13 mouse cellular contexts compared by ENCODE assay signal in the genomic region with DNA sequence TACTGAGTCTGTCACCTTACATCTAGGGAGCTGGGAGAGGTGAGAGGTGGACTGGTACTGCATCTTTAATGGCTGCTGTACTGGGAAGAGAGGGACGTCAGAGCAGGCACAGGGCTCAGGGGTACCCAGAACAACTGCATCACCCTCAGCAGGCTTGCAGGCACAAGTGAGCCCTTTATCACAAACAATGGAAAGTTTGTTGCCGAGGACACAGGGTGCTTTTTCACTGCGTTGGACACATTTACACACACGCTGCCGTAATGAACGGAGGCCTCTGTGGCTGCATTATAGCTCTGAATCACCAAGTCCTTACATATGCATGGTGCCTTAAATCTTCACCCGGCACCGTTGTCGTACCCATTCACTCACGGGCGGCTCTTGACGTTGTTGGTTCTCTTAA.
DNase-seq lines count a peak whose midpoint lies in the region; ATAC-seq and TF ChIP-seq lines count a peak whose summit lies in the region.
"Had no signal": no experiment of that assay in that cellular context is flagged by ENCODE, and none has a peak within 500 bp of the region (broad histone marks: within the 10 kb centered on the region; RNA-seq: fewer than 3 reads in every experiment).

No protein-coding gene starts in this region.

- H3K9ac ChIP-seq in hindbrain, postnatal 0 days (replicated peaks; ENCODE audit: low read length): no peak overlapping the region
- H3K9ac ChIP-seq: limb, embryonic 12.5 days; liver, embryonic 15.5 days had no signal

- no peak overlapping the region for H3K4me3 ChIP-seq in hindbrain, postnatal 0 days (ENCODE audit: low read length)
- no peak overlapping the region for H3K4me3 ChIP-seq in hindbrain, embryonic 10.5 days
- H3K4me3 ChIP-seq: gastrocnemius, adult 2 months; limb, embryonic 12.5 days; liver, embryonic 15.5 days had no signal

- 0 out of 2 replicates have a peak, but pooled peaks have one; percentile 29 for ATAC-seq in hindbrain, postnatal 0 days
- ATAC-seq: activated CD4-positive, CD25-positive, alpha-beta regulatory T cell, adult 4 months; midbrain, embryonic 16.5 days had no signal

- no peak overlapping the region for H3K27ac ChIP-seq in hindbrain, postnatal 0 days
- no peak overlapping the region for H3K27ac ChIP-seq in hindbrain, embryonic 10.5 days
- H3K27ac ChIP-seq: gastrocnemius, adult 2 months; limb, embryonic 12.5 days; liver, embryonic 15.5 days had no signal

- no peaks in the 10 kb centered on the region for H3K27me3 ChIP-seq in hindbrain, postnatal 0 days (ENCODE audit: insufficient read depth, low read length)
- no peaks in the 10 kb centered on the region for H3K27me3 ChIP-seq in hindbrain, embryonic 10.5 days (ENCODE audit: insufficient read depth, poor library complexity, severe bottlenecking)
- H3K27me3 ChIP-seq: limb, embryonic 12.5 days; liver, embryonic 15.5 days had no signal

- H3K4me2 ChIP-seq in hindbrain, postnatal 0 days (ENCODE audit: low read depth, low read length): no peak overlapping the region
- H3K4me2 ChIP-seq: limb, embryonic 12.5 days; liver, embryonic 15.5 days had no signal

- H3K9me3 ChIP-seq in hindbrain, postnatal 0 days (ENCODE audit: low read length): no peaks in the 10 kb centered on the region
- H3K9me3 ChIP-seq in hindbrain, embryonic 10.5 days: no peaks in the 10 kb centered on the region
- H3K9me3 ChIP-seq: limb, embryonic 12.5 days had no signal

- no peak for TF ChIP-seq CTCF in hindbrain, postnatal 0 days (IDR thresholded peaks at IDR 0.05; ENCODE audit: low read depth)

- H3K4me1 ChIP-seq in hindbrain, postnatal 0 days (ENCODE audit: insufficient read depth, low read length): no peaks in the 10 kb centered on the region
- no peaks in the 10 kb centered on the region for H3K4me1 ChIP-seq in hindbrain, embryonic 10.5 days (replicated peaks)
- H3K4me1 ChIP-seq: limb, embryonic 12.5 days; liver, embryonic 15.5 days had no signal

- DNase-seq in hindbrain, postnatal 0 days (ENCODE audit: low spot score): no peak
- no peak for DNase-seq in hindbrain, embryonic 10.5 days (ENCODE audit: low spot score)
- DNase-seq in right cerebral cortex, postnatal 36 days (ENCODE audit: low spot score in 2 of 2): peak; percentile 12 to 16
- DNase-seq in right cerebral cortex, postnatal 14 days: no peak
- peak; percentile 18 to 48 for DNase-seq in left cerebral cortex, adult 8-10 months (ENCODE audit: low spot score in 2 of 2)
- DNase-seq in telencephalon, adult 2 months (ENCODE audit: low read depth, low spot score): peak; percentile 68
- DNase-seq in lung, postnatal 14 days: no peak
- DNase-seq: gastrocnemius, adult 2 months; lung, postnatal 36 days had no signal

- WGBS in hindbrain, postnatal 0 days: 52% methylated on average over 12 of the region's 12 CpGs
- WGBS in hindbrain, embryonic 10.5 days: 78% methylated on average over 12 of the region's 12 CpGs

- no peaks in the 10 kb centered on the region for H3K36me3 ChIP-seq in hindbrain, postnatal 0 days (ENCODE audit: insufficient read depth, low read length)
- no peaks in the 10 kb centered on the region for H3K36me3 ChIP-seq in hindbrain, embryonic 10.5 days
- H3K36me3 ChIP-seq: limb, embryonic 12.5 days; liver, embryonic 15.5 days had no signal

Comparison
In these comparisons a context has a peak if more than half of its experiments do, and no peak if none do; other contexts are left out.
1. DNase-seq: peak in right cerebral cortex, postnatal 36 days (2 of 2), left cerebral cortex, adult 8-10 months (2 of 2) and telencephalon, adult 2 months (single experiment); none in hindbrain, postnatal 0 days (single experiment), hindbrain, embryonic 10.5 days (single experiment), right cerebral cortex, postnatal 14 days (single experiment) and lung, postnatal 14 days (single experiment).